Mouse (Mus musculus): ENCODE measurements around the gene Ctrb1.

- no peak for TF ChIP-seq POLR2A (IDR thresholded peaks at IDR 0.05; ENCODE audit: borderline replicate concordance, extremely low read depth, low read depth, low read length)
- TF ChIP-seq CTCF (IDR thresholded peaks at IDR 0.05; ENCODE audit: insufficient read depth, low read length) = peak; percentile 85
These were observed 21.8 kb upstream of the Ctrb1 start for GRCm38 (mm10) chr8:111712588-111712987.
